Mouse (Mus musculus) thymus, adult 18-20 months (tissue): Measurements from ENCODE around the gene 5730522E02Rik.

ENCODE experiments used
- DNase-seq, 2 experiments: peaks; one replicate each; pipeline ENCODE4 v3.0.0; 2022; ENCODE audit warnings: mixed read lengths in 2 of 2

5730522E02Rik gene

GRCm38 (mm10) chr11:25664562-25665104 is 545.9 kb downstream of the 5730522E02Rik start:
- no peak for DNase-seq

GRCm38 (mm10) chr11:25646282-25646681 is 564.3 kb downstream of the 5730522E02Rik start:
- no peak for DNase-seq

DNA sequence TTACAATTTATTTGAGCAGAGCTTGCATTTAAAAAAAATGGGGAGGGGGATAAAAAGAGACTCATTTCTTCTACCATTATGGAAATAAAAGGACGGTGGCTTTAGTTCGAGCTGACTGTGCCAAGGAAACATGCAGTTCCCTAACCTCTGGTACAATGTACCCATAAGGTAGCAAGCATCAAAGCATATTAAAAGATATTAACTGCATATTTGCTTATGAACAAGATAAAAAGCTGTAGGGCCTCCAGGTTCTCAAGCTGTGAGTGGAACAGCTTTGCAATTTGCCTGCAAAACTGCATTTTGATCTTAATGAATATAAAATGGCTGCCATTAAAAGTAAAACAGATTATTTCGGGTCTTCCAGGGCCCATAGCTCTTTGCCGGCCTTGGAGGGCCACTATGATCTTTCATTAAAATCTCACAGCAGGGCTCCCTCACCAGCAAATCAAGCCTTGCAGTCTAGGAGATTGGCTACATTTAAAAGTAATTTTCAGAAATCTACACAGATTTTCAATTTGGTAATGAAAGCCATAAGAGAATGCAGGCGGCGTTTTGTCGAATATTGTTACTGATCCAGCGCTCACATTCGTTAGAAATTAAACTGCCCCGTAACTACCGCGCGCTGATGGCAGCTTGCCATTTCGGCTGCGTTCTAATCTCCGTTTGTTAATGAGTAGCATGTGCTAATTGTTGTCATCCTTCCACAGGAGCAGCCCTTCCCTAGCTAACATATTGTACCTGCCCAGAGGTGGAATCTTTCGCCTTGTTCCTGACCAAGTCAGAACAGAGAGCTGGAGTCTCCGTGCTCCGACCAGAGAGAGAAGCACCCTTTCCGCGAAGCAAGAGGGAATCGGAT is 565.6 kb downstream of the 5730522E02Rik start:
- DNase-seq = no peak

DNA sequence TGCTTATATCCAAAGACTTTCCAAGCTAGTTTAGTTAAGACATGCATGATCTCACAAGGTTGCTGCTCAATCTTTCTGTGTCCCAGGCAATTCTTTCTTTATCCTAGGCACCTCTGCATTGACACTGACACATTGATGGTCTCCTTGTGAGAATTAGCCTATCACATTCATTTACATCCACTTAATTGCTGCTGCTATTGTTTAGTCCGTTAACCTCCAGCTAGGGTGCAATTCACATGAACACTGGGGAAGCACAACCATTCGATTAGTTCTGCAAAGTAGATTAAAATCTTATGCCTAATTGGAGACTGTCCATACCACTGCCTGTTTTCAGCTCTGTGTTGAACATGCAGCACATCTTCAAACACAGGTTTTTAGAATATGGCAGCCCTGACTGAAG is 603.7 kb downstream of the 5730522E02Rik start:
- no peak for DNase-seq

GRCm38 (mm10) chr11:25600030-25600429 is 610.5 kb downstream of the 5730522E02Rik start:
- DNase-seq = no peak

DNA sequence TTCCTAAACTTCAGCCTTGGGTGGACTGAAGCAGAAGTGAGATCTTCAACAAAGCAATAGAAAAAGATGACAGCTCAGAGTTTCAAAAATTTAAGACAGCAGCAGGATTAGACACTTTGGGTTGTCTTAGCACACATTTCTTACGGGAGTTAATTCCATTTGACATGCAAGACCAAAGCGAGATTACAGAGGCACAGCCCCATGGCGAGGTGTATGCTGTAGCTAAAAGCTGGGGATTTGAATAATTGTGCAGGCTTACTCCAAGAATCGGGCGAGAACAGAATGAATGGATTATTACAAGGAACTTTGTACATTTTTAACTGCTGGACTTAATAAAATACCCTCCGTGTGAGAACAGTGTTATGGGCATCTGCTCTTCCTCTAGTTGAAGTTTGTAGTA is 615.3 kb downstream of the 5730522E02Rik start:
- DNase-seq = no peak

DNA sequence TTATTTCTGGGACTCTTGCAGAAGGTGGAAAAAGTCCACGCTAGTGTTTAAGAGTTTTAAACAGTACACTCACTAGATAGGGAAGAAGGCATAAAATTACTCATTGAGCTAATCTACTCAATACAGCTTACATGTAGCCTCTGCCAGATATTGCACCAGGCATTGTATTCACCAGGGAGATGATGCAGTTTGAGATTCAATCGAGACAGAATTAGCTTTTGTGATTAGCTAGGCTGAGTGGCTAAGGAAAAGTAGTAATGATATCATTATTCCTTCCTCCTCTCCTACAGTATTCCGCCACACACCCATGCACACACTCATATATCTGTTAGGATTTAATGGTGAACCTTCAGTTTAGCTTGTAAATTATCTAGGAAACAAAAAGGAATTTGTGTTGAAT is 615.8 kb downstream of the 5730522E02Rik start:
- DNase-seq = no peak

DNA sequence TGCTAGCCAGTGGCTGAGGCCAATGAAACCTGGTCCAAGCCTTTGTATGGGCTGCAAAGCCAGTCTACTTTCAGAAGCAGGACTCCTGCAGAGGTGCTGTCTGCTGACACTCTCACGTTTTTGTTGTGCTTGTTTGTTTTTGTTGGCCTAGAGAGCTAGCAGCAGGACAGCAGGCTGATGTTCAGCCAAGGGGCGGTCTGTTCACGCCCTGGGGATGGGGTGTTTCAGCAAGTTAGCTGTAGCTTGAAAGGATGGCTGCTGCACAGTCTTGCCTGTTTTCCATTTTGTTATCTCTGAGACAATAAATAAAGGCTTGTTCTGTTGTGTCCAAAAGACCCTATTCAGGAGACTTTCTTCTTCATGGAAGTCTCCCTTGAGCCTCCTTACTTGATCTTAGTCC is 618.3 kb downstream of the 5730522E02Rik start:
- no peak for DNase-seq

- DNase-seq = no peak
Measured at GRCm38 (mm10) chr11:25590215-25590614, 620.3 kb downstream of the 5730522E02Rik start.

DNA sequence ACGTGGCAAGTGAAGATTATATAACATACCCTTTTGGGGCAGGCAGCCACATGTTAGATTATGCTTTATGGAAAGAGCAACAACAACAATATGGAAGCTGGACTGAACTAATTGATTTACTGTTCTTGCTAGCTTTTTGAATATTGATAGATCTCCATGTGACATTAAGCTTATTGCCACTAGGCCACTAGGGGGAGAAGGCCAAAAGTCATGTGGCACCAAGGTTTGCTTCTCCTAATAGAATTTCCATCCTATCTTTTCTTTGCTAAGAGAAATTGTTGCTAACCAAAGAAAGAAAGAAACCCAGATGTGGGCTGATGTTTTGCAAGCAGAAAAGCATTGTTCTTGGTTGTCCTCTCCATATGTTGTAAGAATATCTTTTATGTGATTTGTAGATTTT is 621.1 kb downstream of the 5730522E02Rik start:
- no peak for DNase-seq

GRCm38 (mm10) chr11:25574129-25574465 is 636.5 kb downstream of the 5730522E02Rik start:
- no peak for DNase-seq

DNA sequence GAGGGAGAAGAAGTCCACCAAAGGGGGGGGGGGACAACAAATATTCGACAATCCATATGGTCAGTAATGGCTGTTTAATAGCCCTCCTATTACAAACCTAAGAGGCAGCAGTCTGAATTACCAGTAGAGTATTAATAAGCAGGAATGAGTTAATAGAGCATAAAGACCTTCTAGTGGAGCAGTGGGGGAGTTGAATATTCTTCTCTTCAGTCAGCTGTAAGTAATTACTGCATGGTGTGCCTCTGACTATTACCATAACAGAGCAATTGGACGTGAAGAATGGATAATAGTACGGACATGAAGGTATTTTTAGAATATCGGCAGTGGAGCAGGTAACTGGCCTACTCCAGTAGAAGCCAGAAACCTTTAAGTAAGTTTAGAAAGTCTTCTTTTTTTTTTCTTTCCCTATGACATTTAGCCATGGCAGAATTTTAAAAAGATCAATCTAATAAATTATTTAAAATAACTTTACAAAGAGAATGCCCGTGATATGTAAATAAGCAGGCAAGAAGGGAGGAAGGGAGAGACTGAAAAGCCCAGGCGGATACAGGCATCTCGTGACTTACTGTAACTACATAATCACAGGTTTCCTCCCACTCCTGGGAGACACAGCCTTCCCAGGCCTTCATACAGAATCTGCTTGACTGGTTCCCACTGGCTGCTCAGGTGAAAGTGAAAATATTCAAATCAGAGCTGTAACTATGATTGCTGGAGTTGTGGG is 637.0 kb downstream of the 5730522E02Rik start:
- no peak for DNase-seq

DNA sequence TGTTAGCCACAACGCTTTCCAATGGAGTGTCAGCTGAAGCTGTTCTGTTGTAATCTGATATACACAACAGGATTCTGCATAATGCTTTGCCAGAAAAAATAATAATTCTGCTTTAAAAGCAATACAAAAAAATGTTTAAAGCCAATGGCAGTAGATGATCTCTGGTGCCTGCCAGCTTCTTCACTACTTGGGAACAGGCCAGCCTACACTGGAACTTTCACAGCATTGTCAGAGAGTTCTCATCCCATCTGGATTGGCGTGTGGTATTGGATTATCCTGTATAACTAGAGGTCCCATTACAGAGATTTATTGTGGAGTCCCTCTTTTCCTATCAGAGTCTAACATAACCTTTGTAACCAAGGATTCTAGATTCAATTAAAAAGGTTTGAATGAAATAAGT is 639.2 kb downstream of the 5730522E02Rik start:
- DNase-seq = no peak
